Mouse (Mus musculus) forebrain, embryonic 11.5 days (tissue): ENCODE measurements around the gene Trim13. TPM values are rescaled to one million over a fixed set of nuclear protein-coding genes. Genes with fewer than 3 reads are reported as not detected.

Experiments used
- ATAC-seq: fragments of 200-750 bp; cut with Nextera tagmentation; replicated peaks from 2 replicates; pipeline ENCODE4 v1.8.0; 2017; ENCODE audit warnings: moderate TSS enrichment; ENCODE audit not compliant: low FRiP score
- DNase-seq: peaks from one replicate; pipeline ENCODE4 v3.0.0-alpha.2; 2017; ENCODE audit warnings: low spot score
- H3K27ac ChIP-seq: fragments of 300-500 bp; sonication (generic); 2 replicates; pipeline ENCODE4 v1.5.1; 2014; ENCODE audit warnings: low read depth, low read length
- H3K27me3 ChIP-seq: fragments of 300-500 bp; sonication (generic); 2 replicates; pipeline ENCODE4 v1.6.1; 2014; ENCODE audit warnings: mild to moderate bottlenecking, low read length, mixed read lengths; ENCODE audit not compliant: control insufficient read depth, insufficient read depth
- H3K36me3 ChIP-seq: fragments of 300-500 bp; sonication (generic); 2 replicates; pipeline ENCODE4 v1.6.1; 2014; ENCODE audit warnings: mild to moderate bottlenecking, low read length, moderate library complexity, mixed read lengths; ENCODE audit not compliant: control insufficient read depth, insufficient read depth
- H3K4me1 ChIP-seq: fragments of 300-500 bp; sonication (generic); replicated peaks from 2 replicates; pipeline ENCODE4 v1.6.1; 2014; ENCODE audit warnings: low read length, mixed read lengths; ENCODE audit not compliant: control insufficient read depth, insufficient read depth
- H3K4me2 ChIP-seq: fragments of 300-500 bp; sonication (generic); 2 replicates; pipeline ENCODE4 v1.6.1; 2014; ENCODE audit warnings: low read depth, mild to moderate bottlenecking, low read length, moderate library complexity, mixed read lengths; ENCODE audit not compliant: severe bottlenecking
- H3K4me3 ChIP-seq: fragments of 300-500 bp; sonication (generic); 2 replicates; pipeline ENCODE4 v1.5.1; 2014; ENCODE audit warnings: low read depth, low read length
- H3K9ac ChIP-seq: fragments of 300-500 bp; sonication (generic); 2 replicates; pipeline ENCODE4 v1.6.1; 2014; ENCODE audit warnings: low read length
- H3K9me3 ChIP-seq: fragments of 300-500 bp; sonication (generic); 2 replicates; pipeline ENCODE4 v1.6.1; 2016; ENCODE audit warnings: low read length, mixed read lengths; ENCODE audit not compliant: control insufficient read depth
- WGBS: fragments of 180-500 bp; shearing (Covaris S2); extraction: QIAGEN DNeasy Blood & Tissue Kit; methylation state at CpG from one replicate; pipeline ENCODE4 v1.1.7; 2014; 5-methylcytosine and 5-hydroxymethylcytosine counted together
- microRNA counts: library from miRNA; unstranded; fragments of <30 nt; microRNA quantifications from one replicate; lab custom pipeline; 2015
- microRNA-seq: library from miRNA; unstranded; fragments of <30 nt; microRNA quantifications from one replicate; pipeline ENCODE4, GENCODE M21; 2016; ENCODE audit not compliant: insufficient number of aligned reads
- polyA plus RNA-seq: library from polyadenylated mRNA; unstranded; fragments of >200 nt; fragmentation: Nextera tagmentation; extraction: Ambion mirVana; gene quantifications from 2 replicates; pipeline ENCODE4 v1.2.1, GENCODE M21; 2014

Trim13 gene
- polyA plus RNA-seq, 1 experiment from 2014 or later: 26.5 TPM

DNA sequence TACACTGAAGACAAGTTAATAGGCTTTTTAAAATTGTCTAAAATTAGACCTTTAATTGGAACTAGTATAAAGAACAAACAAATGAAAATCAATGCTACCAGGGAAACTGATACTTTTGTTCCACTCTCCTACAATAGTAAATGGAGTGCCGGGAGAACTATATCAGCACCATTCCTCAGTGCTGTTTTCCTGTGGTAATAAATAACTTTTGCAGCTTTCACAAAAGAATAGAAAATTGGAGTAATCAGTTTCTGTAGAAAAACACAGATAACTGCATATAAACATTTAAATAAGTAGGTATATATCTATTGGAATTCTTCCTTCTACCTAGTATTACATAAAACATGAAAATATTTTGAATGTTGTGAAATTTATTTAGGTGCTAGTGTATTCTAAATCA, 47.5 kb downstream of the Trim13 start:
- Histone ChIP-seq H3K4me3 (no peak overlapping the region), H3K9me3 (no peaks in the 10 kb centered on the region), H3K36me3 (no peaks in the 10 kb centered on the region), H3K9ac (no peak overlapping the region), H3K4me1 (no peaks in the 10 kb centered on the region), H3K4me2 (0 out of 2 replicates have a peak overlapping the region, but pooled peaks have one; percentile 8), H3K27ac (no peak overlapping the region), H3K27me3 (no peaks in the 10 kb centered on the region)
- no peak for DNase-seq
- ATAC-seq: no peak
- 38% methylated on average over 1 of the region's 1 CpGs for WGBS

DNA sequence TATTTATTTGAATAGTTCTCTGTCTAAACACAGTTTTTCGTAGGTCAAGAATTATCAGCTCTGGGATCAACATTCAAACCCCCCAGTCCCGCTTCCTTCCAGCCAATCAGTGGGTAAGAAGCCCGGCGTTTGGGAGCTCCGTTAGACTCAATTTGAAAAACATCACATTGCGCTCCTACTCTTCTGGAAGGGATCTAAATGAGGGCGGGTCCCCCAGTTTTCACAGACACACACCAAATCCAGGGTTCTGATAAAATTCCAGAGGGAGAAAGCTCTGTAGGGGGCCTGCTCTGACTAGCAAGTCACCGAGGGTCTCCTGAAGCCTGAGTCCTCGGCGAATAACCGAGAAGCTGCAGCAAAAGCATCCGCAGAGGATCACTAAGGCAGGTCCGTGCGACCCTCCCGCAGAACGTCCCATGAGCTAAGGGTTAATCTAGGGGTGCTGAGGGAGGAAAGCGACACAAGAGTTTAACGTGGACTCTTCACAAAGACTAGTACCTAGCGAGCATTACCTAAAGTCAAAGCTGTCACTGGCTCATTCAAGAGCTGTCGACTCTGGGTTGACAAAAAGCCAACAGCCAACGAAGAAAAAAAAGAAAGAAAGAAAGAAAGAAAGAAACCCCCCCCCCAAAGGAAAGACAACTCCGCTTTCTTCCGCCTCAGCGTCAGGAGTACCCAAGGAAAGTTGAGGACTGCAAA, 49.3 kb downstream of the Trim13 start:
- Histone ChIP-seq H3K27me3 (no peaks in the 10 kb centered on the region), H3K4me1 (no peaks in the 10 kb centered on the region), H3K4me3 (peak overlapping the region; percentile 98), H3K9ac (peak overlapping the region; percentile 93), H3K36me3 (no peaks in the 10 kb centered on the region), H3K9me3 (no peaks in the 10 kb centered on the region), H3K27ac (peak overlapping the region; percentile 97), H3K4me2 (peak overlapping the region; percentile 47)
- WGBS: under 1% methylated on average over 24 of the region's 24 CpGs
- DNase-seq: peak; percentile 65
- ATAC-seq: no peak

DNA sequence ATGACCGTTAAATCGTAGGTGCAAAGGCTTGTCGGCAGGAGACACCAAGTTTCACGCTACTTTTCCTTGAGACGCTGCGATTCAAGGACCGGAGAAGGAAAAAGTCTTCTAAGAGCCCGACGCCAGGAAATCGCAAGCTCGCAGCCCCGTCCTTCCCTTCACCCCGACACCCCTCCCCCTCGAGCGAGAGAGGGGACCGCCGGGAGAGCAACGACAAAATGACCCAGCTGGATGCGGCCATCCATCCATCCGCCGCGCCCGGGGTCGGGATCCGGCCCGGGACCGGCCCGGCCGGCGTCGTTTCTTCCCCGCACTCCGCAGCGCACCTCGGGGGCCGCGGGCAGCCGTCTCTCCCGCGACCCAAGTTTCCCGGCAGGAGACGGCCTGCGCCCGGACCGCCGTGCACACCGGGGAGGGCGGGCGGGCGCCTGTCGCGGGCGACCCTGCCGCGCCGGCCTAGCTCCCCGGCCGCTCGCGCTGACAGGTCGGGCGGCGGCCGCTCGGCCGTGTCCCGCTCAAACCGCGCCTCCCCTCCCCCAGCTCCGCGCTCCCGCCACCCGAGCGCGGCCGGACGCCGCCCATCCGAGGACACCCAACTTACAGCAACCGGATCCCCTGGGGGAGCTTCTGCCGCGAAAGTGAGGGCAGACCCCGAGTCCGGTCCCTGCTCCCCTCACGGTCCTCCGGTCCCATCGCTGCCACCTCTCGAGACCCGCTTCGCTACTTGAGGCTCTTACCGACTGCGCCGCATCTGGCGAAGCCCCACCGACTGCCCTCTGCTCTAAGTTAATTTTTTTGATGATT, 50.0 kb downstream of the Trim13 start:
- Histone ChIP-seq H3K9me3 (no peaks in the 10 kb centered on the region), H3K4me3 (peak overlapping the region; percentile 98), H3K9ac (peak overlapping the region; percentile 93), H3K4me1 (no peaks in the 10 kb centered on the region), H3K27ac (peak overlapping the region; percentile 97), H3K36me3 (no peaks in the 10 kb centered on the region), H3K4me2 (peak overlapping the region; percentile 47), H3K27me3 (no peaks in the 10 kb centered on the region)
- peak; percentile 72 for ATAC-seq
- DNase-seq: peak; percentile 80
- under 1% methylated on average over 90 of the region's 95 CpGs for WGBS

DNA sequence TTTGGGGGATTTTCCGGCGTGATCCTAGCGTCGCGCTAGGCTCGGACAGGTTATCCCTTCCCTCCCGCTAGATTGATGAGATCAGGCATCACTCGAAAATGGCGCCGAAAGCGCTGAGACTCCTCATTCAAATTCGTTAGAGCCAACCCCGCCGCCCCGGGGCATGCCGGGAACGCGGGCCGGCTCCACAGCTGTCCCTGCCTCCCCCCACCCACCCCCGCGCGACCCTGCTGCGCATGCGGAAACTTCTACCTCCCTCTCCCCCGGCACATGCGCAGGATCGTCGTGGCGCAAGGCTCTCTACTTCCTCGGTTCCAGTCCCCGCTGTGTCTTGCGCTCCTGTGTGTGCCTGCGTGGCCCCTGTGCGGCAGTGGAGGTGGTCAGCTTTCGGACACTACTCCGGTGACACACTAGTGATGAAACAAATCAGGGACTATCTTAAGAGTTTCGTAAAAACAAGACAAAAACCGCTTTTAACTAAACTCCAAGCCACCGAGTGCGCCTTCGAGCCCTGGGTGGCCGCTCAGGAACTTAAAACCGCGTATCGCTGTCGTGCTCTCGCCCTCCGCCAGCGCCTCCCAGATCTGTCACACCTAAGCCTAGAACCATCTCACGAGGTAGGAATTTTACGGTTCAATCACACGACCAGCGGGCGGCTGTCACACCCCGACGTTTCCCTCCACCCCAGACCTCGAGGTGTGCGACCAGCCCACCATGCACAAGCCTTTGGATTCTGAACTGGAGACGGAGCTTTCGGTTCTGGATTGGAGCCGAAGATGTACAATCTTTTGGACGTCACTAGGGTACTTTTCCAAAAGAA, 50.8 kb downstream of the Trim13 start:
- 3% methylated on average over 62 of the region's 62 CpGs for WGBS
- Histone ChIP-seq H3K9me3 (no peaks in the 10 kb centered on the region), H3K9ac (peak overlapping the region; percentile 93), H3K4me3 (peak overlapping the region; percentile 98), H3K27ac (peak overlapping the region; percentile 97), H3K4me2 (peak overlapping the region; percentile 47), H3K36me3 (no peaks in the 10 kb centered on the region), H3K27me3 (no peaks in the 10 kb centered on the region), H3K4me1 (no peaks in the 10 kb centered on the region)
- peak; percentile 91 for ATAC-seq
- DNase-seq: peak; percentile 100

DNA sequence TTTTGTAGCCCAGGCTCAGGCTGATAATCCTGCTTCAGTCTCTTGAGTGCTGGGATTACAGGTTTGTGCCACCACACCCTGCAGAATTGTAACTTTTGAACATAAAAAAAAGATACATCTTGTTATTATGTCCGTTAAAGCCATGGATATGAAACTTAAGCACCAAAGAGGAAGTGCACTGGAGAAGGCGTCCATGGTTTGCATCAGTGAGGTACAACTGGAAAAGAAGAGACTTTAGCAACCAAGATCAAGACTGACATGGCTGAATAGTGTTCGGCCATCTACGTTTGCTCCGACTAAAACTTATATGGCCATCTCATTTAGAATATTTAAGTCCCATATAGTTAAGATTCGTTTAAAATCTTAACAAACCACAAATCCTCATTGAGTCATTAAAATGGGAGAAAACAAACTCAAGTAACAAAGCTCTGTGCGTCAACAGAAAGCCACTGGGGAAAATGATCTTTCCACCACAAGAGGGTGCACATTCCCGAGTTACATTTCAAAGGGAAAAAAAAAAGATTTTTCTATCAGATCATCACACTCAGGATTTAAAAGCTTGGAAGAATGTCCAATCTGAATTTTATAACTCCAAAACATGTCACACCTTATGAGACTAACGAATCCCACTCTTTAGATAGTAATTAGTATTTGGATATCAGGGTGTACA, 52.4 kb downstream of the Trim13 start:
- WGBS: 38% methylated on average over 9 of the region's 9 CpGs
- no peak for ATAC-seq
- H3K9ac ChIP-seq: no peak overlapping the region
- no peaks in the 10 kb centered on the region for H3K4me1 ChIP-seq
- H3K27ac ChIP-seq: no peak overlapping the region
- H3K4me2 ChIP-seq: no peak overlapping the region
- no peak overlapping the region for H3K4me3 ChIP-seq
- H3K9me3 ChIP-seq: no peaks in the 10 kb centered on the region
- no peak for DNase-seq
- no peaks in the 10 kb centered on the region for H3K27me3 ChIP-seq
- H3K36me3 ChIP-seq: no peaks in the 10 kb centered on the region

MicroRNAs encoded within 50 kb of the gene (microRNA counts, 519-probe panel; counts per million panel counts)
- microRNA mmu-miR-15a (lab: Ali Mortazavi, UCI): 7,143 counts per million, percentile 93 among the panel's probes with 10 or more counts
- microRNA mmu-miR-16 (lab: Ali Mortazavi, UCI): 8,027 counts per million, percentile 99 among the panel's probes with 10 or more counts

Small RNA genes lying within 50 kb of the gene (microRNA-seq; reads per million reads assigned to microRNA genes)
- gene Mir15a: 10,110 reads per million, percentile 92 among the genes with 10 or more reads in this experiment
- 3,969 reads per million, percentile 84 among the genes with 10 or more reads in this experiment for gene Mir16-1

Other genes with a start within 250 kb of the Trim13 start
- 9.2 and 9.4 TPM in 2 replicates for gene Ebpl, start 237.8 kb upstream of the Trim13 start, polyA plus RNA-seq
- gene Kpna3, start 158.4 kb upstream of the Trim13 start, polyA plus RNA-seq: 106 and 107 TPM in 2 replicates
- gene Spryd7, start 41.4 kb upstream of the Trim13 start, polyA plus RNA-seq: 15.8 and 16.6 TPM in 2 replicates
- 0.77 and 1.0 TPM in 2 replicates for gene Kcnrg, start 9.2 kb downstream of the Trim13 start, polyA plus RNA-seq